Mouse (Mus musculus): ENCODE measurements at regions not wholly inside any gene's neighbourhood (a gene's known extent, or its start where the extent isn't known, plus 50 kb on each side); places are given as distances from the start of the nearest gene placed in this dataset.

GRCm38 (mm10) chr1:45625921-45626320 lies 122.8 kb upstream of the Col5a2 start:
- Histone ChIP-seq H3K9ac (ENCODE audit: insufficient read depth, low read depth, low read length, poor library complexity, severe bottlenecking) (no peak overlapping the region), H3K36me3 (ENCODE audit: control insufficient read depth, insufficient read depth, low read length, poor library complexity, severe bottlenecking) (no peaks in the 10 kb centered on the region), H3K27ac (ENCODE audit: insufficient read depth, low read depth, low read length, poor library complexity, severe bottlenecking) (no peak overlapping the region), H3K4me3 (ENCODE audit: insufficient read depth in 1 of 2, low read depth in 1 of 2, low read length in 2 of 2, poor library complexity in 1 of 2, severe bottlenecking in 1 of 2) (no peak overlapping the region), H3K9me3 (ENCODE audit: control insufficient read depth, insufficient read depth, low read depth, low read length) (no peaks in the 10 kb centered on the region), H3K4me1 (ENCODE audit: control insufficient read depth in 2 of 2, insufficient read depth in 2 of 2, low read length in 2 of 2, poor library complexity in 1 of 2) (no peaks in the 10 kb centered on the region)
- in situ Hi-C loops (cut with MboI; ENCODE audit: low sequenced_read_pairs in 2 of 2, unreplicated experiment in 2 of 2): no loop called here
- no peak for DNase-seq (ENCODE audit: low read depth, low spot score)
- TF ChIP-seq HCFC1 (IDR thresholded peaks at IDR 0.05; ENCODE audit: borderline replicate concordance, insufficient read depth, low read length) (no peak), CHD2 (IDR thresholded peaks at IDR 0.05; ENCODE audit: low read depth, low read length) (no peak), ZNF384 (IDR thresholded peaks at IDR 0.05; ENCODE audit: low read depth, low read length) (no peak), MAFK (IDR thresholded peaks at IDR 0.05; ENCODE audit: insufficient read depth, low read depth, low read length) (no peak), ZC3H11A (IDR thresholded peaks at IDR 0.05; ENCODE audit: borderline replicate concordance, low read depth, low read length) (no peak)

- no peak for DNase-seq (ENCODE audit: low read depth, low spot score)
Observed at GRCm38 (mm10) chr1:45626733-45627132, 123.7 kb upstream of the Col5a2 start.

DNA sequence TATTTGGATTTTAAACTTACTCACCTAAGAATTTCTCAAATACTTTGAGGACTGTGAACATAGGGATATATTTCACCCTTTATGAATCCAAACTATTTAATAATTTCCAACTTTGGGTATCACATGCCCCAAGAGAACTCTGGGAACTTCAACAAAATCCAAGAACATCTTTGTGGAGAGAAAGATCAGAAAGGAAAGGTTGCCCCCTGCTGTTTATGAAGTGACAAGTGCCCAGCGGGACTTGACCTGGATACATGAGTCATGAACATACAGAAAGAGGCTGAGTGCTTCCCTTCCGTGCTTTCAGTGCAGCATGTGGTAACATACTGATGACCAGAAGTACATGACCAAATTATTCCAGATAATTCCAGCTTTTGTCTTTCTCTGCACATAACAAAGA lies 124.8 kb upstream of the Col5a2 start:
- in situ Hi-C loops (cut with MboI; ENCODE audit: low sequenced_read_pairs in 2 of 2, unreplicated experiment in 2 of 2): no loop called here
- TF ChIP-seq HCFC1 (IDR thresholded peaks at IDR 0.05; ENCODE audit: borderline replicate concordance, insufficient read depth, low read length) (no peak), ZC3H11A (IDR thresholded peaks at IDR 0.05; ENCODE audit: borderline replicate concordance, low read depth, low read length) (peak; percentile 82), ZNF384 (IDR thresholded peaks at IDR 0.05; ENCODE audit: low read depth, low read length) (no peak), MAFK (IDR thresholded peaks at IDR 0.05; ENCODE audit: insufficient read depth, low read depth, low read length) (no peak), CHD2 (IDR thresholded peaks at IDR 0.05; ENCODE audit: low read depth, low read length) (no peak)
- peak; percentile 35 for DNase-seq (ENCODE audit: low read depth, low spot score)

More at GRCm38 (mm10) chr1:45626733-45627132, 123.7 kb upstream of the Col5a2 start:
- Histone ChIP-seq H3K36me3 (ENCODE audit: control insufficient read depth, insufficient read depth, low read length, poor library complexity, severe bottlenecking) (no peaks in the 10 kb centered on the region), H3K4me3 (ENCODE audit: insufficient read depth in 1 of 2, low read depth in 1 of 2, low read length in 2 of 2, poor library complexity in 1 of 2, severe bottlenecking in 1 of 2) (no peak overlapping the region), H3K9ac (ENCODE audit: insufficient read depth, low read depth, low read length, poor library complexity, severe bottlenecking) (no peak overlapping the region), H3K9me3 (ENCODE audit: control insufficient read depth, insufficient read depth, low read depth, low read length) (no peaks in the 10 kb centered on the region), H3K27ac (ENCODE audit: insufficient read depth, low read depth, low read length, poor library complexity, severe bottlenecking) (no peak overlapping the region), H3K4me1 (ENCODE audit: control insufficient read depth in 2 of 2, insufficient read depth in 2 of 2, low read length in 2 of 2, poor library complexity in 1 of 2) (no peaks in the 10 kb centered on the region)
- in situ Hi-C loops (cut with MboI; ENCODE audit: low sequenced_read_pairs in 2 of 2, unreplicated experiment in 2 of 2): no loop called here
- TF ChIP-seq ZC3H11A (IDR thresholded peaks at IDR 0.05; ENCODE audit: borderline replicate concordance, low read depth, low read length) (no peak), MAFK (IDR thresholded peaks at IDR 0.05; ENCODE audit: insufficient read depth, low read depth, low read length) (no peak), HCFC1 (IDR thresholded peaks at IDR 0.05; ENCODE audit: borderline replicate concordance, insufficient read depth, low read length) (no peak), ZNF384 (IDR thresholded peaks at IDR 0.05; ENCODE audit: low read depth, low read length) (no peak), CHD2 (IDR thresholded peaks at IDR 0.05; ENCODE audit: low read depth, low read length) (no peak)

DNA sequence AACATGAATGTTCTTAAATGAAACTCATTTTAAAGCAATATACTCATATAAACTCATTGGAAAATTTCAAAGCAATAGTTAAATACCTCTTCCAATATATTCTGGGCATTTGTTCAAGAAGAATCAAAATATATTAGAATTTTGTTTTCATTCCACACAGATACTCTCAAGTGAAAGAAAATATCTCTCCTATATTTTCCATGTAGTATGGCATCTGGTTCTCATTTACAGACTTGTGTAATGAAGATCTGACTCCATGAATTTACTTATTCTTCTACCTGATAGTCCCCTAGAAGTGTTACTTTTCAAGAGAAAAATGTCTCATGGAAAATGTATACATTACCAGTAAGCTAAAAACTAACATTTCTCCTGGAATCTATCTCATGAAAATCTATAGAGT lies 144.2 kb upstream of the Col5a2 start:
- Histone ChIP-seq H3K4me3 (ENCODE audit: insufficient read depth in 1 of 2, low read depth in 1 of 2, low read length in 2 of 2, poor library complexity in 1 of 2, severe bottlenecking in 1 of 2) (no peak overlapping the region), H3K36me3 (ENCODE audit: control insufficient read depth, insufficient read depth, low read length, poor library complexity, severe bottlenecking) (no peaks in the 10 kb centered on the region), H3K9ac (ENCODE audit: insufficient read depth, low read depth, low read length, poor library complexity, severe bottlenecking) (no peak overlapping the region), H3K9me3 (ENCODE audit: control insufficient read depth, insufficient read depth, low read depth, low read length) (0 out of 2 replicates have a peak, but pooled peaks cover 2% of the 10 kb centered on the region), H3K4me1 (ENCODE audit: control insufficient read depth in 2 of 2, insufficient read depth in 2 of 2, low read length in 2 of 2, poor library complexity in 1 of 2) (no peaks in the 10 kb centered on the region), H3K27ac (ENCODE audit: insufficient read depth, low read depth, low read length, poor library complexity, severe bottlenecking) (no peak overlapping the region)
- in situ Hi-C loops (cut with MboI; ENCODE audit: low sequenced_read_pairs in 2 of 2, unreplicated experiment in 2 of 2): no loop called here
- no peak for DNase-seq (ENCODE audit: low read depth, low spot score)
- no peak for TF ChIP-seq HCFC1 (IDR thresholded peaks at IDR 0.05; ENCODE audit: borderline replicate concordance, insufficient read depth, low read length)
- TF ChIP-seq CHD2 (IDR thresholded peaks at IDR 0.05; ENCODE audit: low read depth, low read length): no peak
- no peak for TF ChIP-seq ZNF384 (IDR thresholded peaks at IDR 0.05; ENCODE audit: low read depth, low read length)
- no peak for TF ChIP-seq MAFK (IDR thresholded peaks at IDR 0.05; ENCODE audit: insufficient read depth, low read depth, low read length)
- no peak for TF ChIP-seq ZC3H11A (IDR thresholded peaks at IDR 0.05; ENCODE audit: borderline replicate concordance, low read depth, low read length)

More for the DNA sequence above, 124.8 kb upstream of the Col5a2 start:
- Histone ChIP-seq H3K4me1 (ENCODE audit: control insufficient read depth in 2 of 2, insufficient read depth in 2 of 2, low read length in 2 of 2, poor library complexity in 1 of 2) (no peaks in the 10 kb centered on the region), H3K9ac (ENCODE audit: insufficient read depth, low read depth, low read length, poor library complexity, severe bottlenecking) (no peak overlapping the region), H3K36me3 (ENCODE audit: control insufficient read depth, insufficient read depth, low read length, poor library complexity, severe bottlenecking) (no peaks in the 10 kb centered on the region), H3K27ac (ENCODE audit: insufficient read depth, low read depth, low read length, poor library complexity, severe bottlenecking) (no peak overlapping the region), H3K4me3 (ENCODE audit: insufficient read depth in 1 of 2, low read depth in 1 of 2, low read length in 2 of 2, poor library complexity in 1 of 2, severe bottlenecking in 1 of 2) (no peak overlapping the region), H3K9me3 (ENCODE audit: control insufficient read depth, insufficient read depth, low read depth, low read length) (no peaks in the 10 kb centered on the region)

GRCm38 (mm10) chr1:45653248-45653647 lies 141.7 kb upstream of the Wdr75 start:
- no peaks in the 10 kb centered on the region for H3K4me1 ChIP-seq (ENCODE audit: control insufficient read depth in 2 of 2, insufficient read depth in 2 of 2, low read length in 2 of 2, poor library complexity in 1 of 2)
- no peak for DNase-seq (ENCODE audit: low read depth, low spot score)
- no peak overlapping the region for H3K27ac ChIP-seq (ENCODE audit: insufficient read depth, low read depth, low read length, poor library complexity, severe bottlenecking)
- H3K9ac ChIP-seq (ENCODE audit: insufficient read depth, low read depth, low read length, poor library complexity, severe bottlenecking): no peak overlapping the region
- 0 out of 2 replicates have a peak, but pooled peaks cover 2% of the 10 kb centered on the region for H3K9me3 ChIP-seq (ENCODE audit: control insufficient read depth, insufficient read depth, low read depth, low read length)
- TF ChIP-seq HCFC1 (IDR thresholded peaks at IDR 0.05; ENCODE audit: borderline replicate concordance, insufficient read depth, low read length): no peak
- TF ChIP-seq ZC3H11A (IDR thresholded peaks at IDR 0.05; ENCODE audit: borderline replicate concordance, low read depth, low read length): no peak
- TF ChIP-seq ZNF384 (IDR thresholded peaks at IDR 0.05; ENCODE audit: low read depth, low read length): no peak
- no peak for TF ChIP-seq MAFK (IDR thresholded peaks at IDR 0.05; ENCODE audit: insufficient read depth, low read depth, low read length)
- TF ChIP-seq CHD2 (IDR thresholded peaks at IDR 0.05; ENCODE audit: low read depth, low read length): no peak
- H3K36me3 ChIP-seq (ENCODE audit: control insufficient read depth, insufficient read depth, low read length, poor library complexity, severe bottlenecking): no peaks in the 10 kb centered on the region
- in situ Hi-C loops (cut with MboI; ENCODE audit: low sequenced_read_pairs in 2 of 2, unreplicated experiment in 2 of 2): no loop called here
- no peak overlapping the region for H3K4me3 ChIP-seq (ENCODE audit: insufficient read depth in 1 of 2, low read depth in 1 of 2, low read length in 2 of 2, poor library complexity in 1 of 2, severe bottlenecking in 1 of 2)

Measured in ES-E14 (cell line).